Mouse (Mus musculus) adrenal gland, postnatal 25 days (tissue): Measurements from ENCODE around the gene Mcur1. TPM values are rescaled to one million over a fixed set of nuclear protein-coding genes. Genes with fewer than 3 reads are reported as not detected.
A peak's percentile ranks its signal among the peaks of the same experiment; 100 is the strongest.

Experiments used
- DNase-seq: peaks from one replicate; pipeline ENCODE4 v3.0.0; 2021; ENCODE audit warnings: mixed read lengths
- total RNA-seq: library from RNA; stranded (reverse); gene quantifications from 2 replicates; pipeline ENCODE4 v1.2.3, GENCODE M21; 2021

The Mcur1 gene
- total RNA-seq, 1 experiment from 2014 or later: 38.6 TPM

- no peak for DNase-seq
These were observed 34.4 kb downstream of the Mcur1 start for GRCm38 (mm10) chr13:43525363-43526134.

- DNase-seq: peak; percentile 56
These were observed 35.3 kb downstream of the Mcur1 start for GRCm38 (mm10) chr13:43524491-43525362.

GRCm38 (mm10) chr13:43523906-43524480, 36.0 kb downstream of the Mcur1 start:
- DNase-seq: no peak

- no peak for DNase-seq
These were observed 38.1 kb downstream of the Mcur1 start for GRCm38 (mm10) chr13:43521940-43522339.

- DNase-seq: no peak
These were observed 40.7 kb downstream of the Mcur1 start for GRCm38 (mm10) chr13:43519251-43519650.

GRCm38 (mm10) chr13:43517371-43517770, 42.6 kb downstream of the Mcur1 start:
- DNase-seq: no peak

- no peak for DNase-seq
These were observed 43.1 kb downstream of the Mcur1 start for GRCm38 (mm10) chr13:43516931-43517330.

- DNase-seq: no peak
These were observed 43.9 kb downstream of the Mcur1 start for GRCm38 (mm10) chr13:43516119-43516518.

GRCm38 (mm10) chr13:43514950-43515358, 45.0 kb downstream of the Mcur1 start:
- DNase-seq: no peak

GRCm38 (mm10) chr13:43512736-43513135, 47.3 kb downstream of the Mcur1 start:
- no peak for DNase-seq

- no peak for DNase-seq
These were observed 54.2 kb downstream of the Mcur1 start for GRCm38 (mm10) chr13:43505798-43506197.

GRCm38 (mm10) chr13:43503395-43503850, 56.6 kb downstream of the Mcur1 start:
- peak; percentile 20 for DNase-seq

- no peak for DNase-seq
These were observed 58.4 kb downstream of the Mcur1 start for GRCm38 (mm10) chr13:43501601-43502000.

- no peak for DNase-seq
These were observed 59.5 kb downstream of the Mcur1 start for GRCm38 (mm10) chr13:43500483-43500850.

- no peak for DNase-seq
These were observed 60.1 kb downstream of the Mcur1 start for GRCm38 (mm10) chr13:43499731-43500482.

- no peak for DNase-seq
These were observed 61.1 kb downstream of the Mcur1 start for GRCm38 (mm10) chr13:43498849-43499248.

- DNase-seq: no peak
These were observed 62.2 kb downstream of the Mcur1 start for GRCm38 (mm10) chr13:43497769-43498168.

- DNase-seq: no peak
These were observed 63.3 kb downstream of the Mcur1 start for GRCm38 (mm10) chr13:43496660-43497059.

- no peak for DNase-seq
These were observed 64.3 kb downstream of the Mcur1 start for GRCm38 (mm10) chr13:43495645-43496044.

- no peak for DNase-seq
These were observed 66.3 kb downstream of the Mcur1 start for GRCm38 (mm10) chr13:43493725-43494124.

- DNase-seq: no peak
These were observed 66.9 kb downstream of the Mcur1 start for GRCm38 (mm10) chr13:43493058-43493481.
